Mouse (Mus musculus): ENCODE measurements at regions not wholly inside any gene's neighbourhood (a gene's known extent, or its start where the extent isn't known, plus 50 kb on each side); places are given as distances from the start of the nearest gene placed in this dataset.
A peak's percentile ranks its signal among the peaks of the same experiment; 100 is the strongest.
"Not testable (repeated sequence)": the region's sequence is repeated elsewhere in the genome, so short reads cannot be mapped to it uniquely, and the experiment has no call there.

GRCm38 (mm10) chr19:35861421-35861820, 195.9 kb downstream of the Htr7 start:
- peak; percentile 78 for DNase-seq
- Histone ChIP-seq H3K36me3 (ENCODE audit: control insufficient read depth, insufficient read depth, low read length) (no peaks in the 10 kb centered on the region), H3K4me3 (ENCODE audit: insufficient read depth, low read depth, low read length) (no peak overlapping the region), H3K27ac (ENCODE audit: insufficient read depth, low read depth, low read length) (no peak overlapping the region), H3K27me3 (replicated peaks; ENCODE audit: control insufficient read depth, insufficient read depth, low read length) (no peaks in the 10 kb centered on the region), H3K4me1 (ENCODE audit: control insufficient read depth, insufficient read depth, low read length) (no peaks in the 10 kb centered on the region; the same call in 1 of the 2 replicates)
- WGBS = 46% methylated on average over 4 of the region's 4 CpGs
- TF ChIP-seq POLR2A (IDR thresholded peaks at IDR 0.05; ENCODE audit: low read depth, low read length) (no peak), CTCF (conservative IDR thresholded peaks at IDR 0.05; ENCODE audit: insufficient read depth, insufficient read length, low read depth, low read length) (no peak)

- Histone ChIP-seq H3K4me3 (ENCODE audit: insufficient read depth, low read depth, low read length) (no peak overlapping the region), H3K4me1 (ENCODE audit: control insufficient read depth, insufficient read depth, low read length) (no peaks in the 10 kb centered on the region), H3K27ac (ENCODE audit: insufficient read depth, low read depth, low read length) (no peak overlapping the region), H3K36me3 (ENCODE audit: control insufficient read depth, insufficient read depth, low read length) (no peaks in the 10 kb centered on the region), H3K27me3 (replicated peaks; ENCODE audit: control insufficient read depth, insufficient read depth, low read length) (no peaks in the 10 kb centered on the region)
- 10% methylated on average over 4 of the region's 4 CpGs for WGBS
- TF ChIP-seq CTCF (conservative IDR thresholded peaks at IDR 0.05; ENCODE audit: insufficient read depth, insufficient read length, low read depth, low read length) = no peak; the same call in 1 of the 2 replicates
- TF ChIP-seq POLR2A (IDR thresholded peaks at IDR 0.05; ENCODE audit: low read depth, low read length) = no peak
- DNase-seq = peak; percentile 3
These were observed 224.3 kb downstream of the Htr7 start for GRCm38 (mm10) chr19:35832992-35833391.

- DNase-seq = no peak
- Histone ChIP-seq H3K27me3 (replicated peaks; ENCODE audit: control insufficient read depth, insufficient read depth, low read length) (no peaks in the 10 kb centered on the region), H3K4me3 (ENCODE audit: insufficient read depth, low read depth, low read length) (no peak overlapping the region), H3K4me1 (ENCODE audit: control insufficient read depth, insufficient read depth, low read length) (no peaks in the 10 kb centered on the region), H3K36me3 (ENCODE audit: control insufficient read depth, insufficient read depth, low read length) (no peaks in the 10 kb centered on the region), H3K27ac (ENCODE audit: insufficient read depth, low read depth, low read length) (no peak overlapping the region)
- 68% methylated on average over 2 of the region's 2 CpGs for WGBS
- no peak for TF ChIP-seq POLR2A (IDR thresholded peaks at IDR 0.05; ENCODE audit: low read depth, low read length)
- TF ChIP-seq CTCF (conservative IDR thresholded peaks at IDR 0.05; ENCODE audit: insufficient read depth, insufficient read length, low read depth, low read length) = no peak
These were observed 231.2 kb downstream of the Htr7 start for GRCm38 (mm10) chr19:35826074-35826473.

GRCm38 (mm10) chr19:35819626-35820025, 237.7 kb downstream of the Htr7 start:
- Histone ChIP-seq H3K4me3 (ENCODE audit: insufficient read depth, low read depth, low read length) (no peak overlapping the region), H3K27ac (ENCODE audit: insufficient read depth, low read depth, low read length) (no peak overlapping the region), H3K27me3 (replicated peaks; ENCODE audit: control insufficient read depth, insufficient read depth, low read length) (no peaks in the 10 kb centered on the region), H3K4me1 (ENCODE audit: control insufficient read depth, insufficient read depth, low read length) (no peaks in the 10 kb centered on the region), H3K36me3 (ENCODE audit: control insufficient read depth, insufficient read depth, low read length) (no peaks in the 10 kb centered on the region)
- WGBS = 86% methylated on average over 1 of the region's 1 CpGs
- TF ChIP-seq POLR2A (IDR thresholded peaks at IDR 0.05; ENCODE audit: low read depth, low read length) (no peak), CTCF (conservative IDR thresholded peaks at IDR 0.05; ENCODE audit: insufficient read depth, insufficient read length, low read depth, low read length) (no peak)
- no peak for DNase-seq

- TF ChIP-seq POLR2A (IDR thresholded peaks at IDR 0.05; ENCODE audit: low read depth, low read length) (no peak), CTCF (conservative IDR thresholded peaks at IDR 0.05; ENCODE audit: insufficient read depth, insufficient read length, low read depth, low read length) (no peak)
- DNase-seq = no peak
- Histone ChIP-seq H3K4me3 (ENCODE audit: insufficient read depth, low read depth, low read length) (no peak overlapping the region), H3K36me3 (ENCODE audit: control insufficient read depth, insufficient read depth, low read length) (no peaks in the 10 kb centered on the region), H3K4me1 (ENCODE audit: control insufficient read depth, insufficient read depth, low read length) (no peaks in the 10 kb centered on the region), H3K27me3 (replicated peaks; ENCODE audit: control insufficient read depth, insufficient read depth, low read length) (no peaks in the 10 kb centered on the region), H3K27ac (ENCODE audit: insufficient read depth, low read depth, low read length) (no peak overlapping the region)
- WGBS = 80% methylated on average over 3 of the region's 3 CpGs
These were observed 262.6 kb downstream of the Htr7 start for GRCm38 (mm10) chr19:35794661-35795060.

GRCm38 (mm10) chr19:35787246-35788021, 269.9 kb downstream of the Htr7 start:
- TF ChIP-seq CTCF (conservative IDR thresholded peaks at IDR 0.05; ENCODE audit: insufficient read depth, insufficient read length, low read depth, low read length) (no peak), POLR2A (IDR thresholded peaks at IDR 0.05; ENCODE audit: low read depth, low read length) (no peak)
- Histone ChIP-seq H3K27ac (ENCODE audit: insufficient read depth, low read depth, low read length) (no peak overlapping the region), H3K4me1 (ENCODE audit: control insufficient read depth, insufficient read depth, low read length) (no peaks in the 10 kb centered on the region), H3K4me3 (ENCODE audit: insufficient read depth, low read depth, low read length) (no peak overlapping the region), H3K27me3 (replicated peaks; ENCODE audit: control insufficient read depth, insufficient read depth, low read length) (no peaks in the 10 kb centered on the region), H3K36me3 (ENCODE audit: control insufficient read depth, insufficient read depth, low read length) (no peaks in the 10 kb centered on the region)
- 74% methylated on average over 6 of the region's 6 CpGs for WGBS
- no peak for DNase-seq

- H3K4me3 ChIP-seq (ENCODE audit: insufficient read depth, low read depth, low read length); H3K36me3 ChIP-seq (ENCODE audit: control insufficient read depth, insufficient read depth, low read length); DNase-seq; H3K27me3 ChIP-seq (replicated peaks; ENCODE audit: control insufficient read depth, insufficient read depth, low read length); H3K27ac ChIP-seq (ENCODE audit: insufficient read depth, low read depth, low read length); H3K4me1 ChIP-seq (ENCODE audit: control insufficient read depth, insufficient read depth, low read length): not testable (repeated sequence)
- WGBS = 83% methylated on average over 11 of the region's 11 CpGs
These were observed 295.6 kb downstream of the Htr7 start for GRCm38 (mm10) chr19:35761750-35762149.
